Mouse (Mus musculus): ENCODE results near the gene Gm17606.
"Not testable (repeated sequence)": the region's sequence is repeated elsewhere in the genome, so short reads cannot be mapped to it uniquely, and the experiment has no call there.

Gene Gm17606

GRCm38 (mm10) chr14:54640946-54641304 lies at the start of gene Gm17606:
Gm17606 (plus strand) TSS chr14:54640952.
- DNase-seq (ENCODE audit: low read depth in 2 of 2, low spot score in 2 of 2), result no peak

GRCm38 (mm10) chr14:54591056-54591455 lies 49.7 kb upstream of the Gm17606 start:
- DNase-seq (ENCODE audit: low read depth in 2 of 2, low spot score in 2 of 2), result no peak

GRCm38 (mm10) chr14:54592319-54592934 lies 48.3 kb upstream of the Gm17606 start:
- no peak for DNase-seq (ENCODE audit: low read depth in 2 of 2, low spot score in 2 of 2)

- no peak for DNase-seq (ENCODE audit: low read depth in 2 of 2, low spot score in 2 of 2)
Measured at GRCm38 (mm10) chr14:54594055-54594454, 46.7 kb upstream of the Gm17606 start.

- DNase-seq (ENCODE audit: low read depth in 2 of 2, low spot score in 2 of 2), result no peak
Measured at GRCm38 (mm10) chr14:54594631-54595414, 45.9 kb upstream of the Gm17606 start.

- DNase-seq (ENCODE audit: low read depth in 2 of 2, low spot score in 2 of 2), result no peak
Measured at GRCm38 (mm10) chr14:54597084-54597483, 43.7 kb upstream of the Gm17606 start.

GRCm38 (mm10) chr14:54601601-54602000 lies 39.2 kb upstream of the Gm17606 start:
- no peak for DNase-seq (ENCODE audit: low read depth in 2 of 2, low spot score in 2 of 2)

GRCm38 (mm10) chr14:54602613-54603012 lies 38.1 kb upstream of the Gm17606 start:
- peak in 1 of 2 experiments; percentile 8 for DNase-seq (ENCODE audit: low read depth in 2 of 2, low spot score in 2 of 2)

GRCm38 (mm10) chr14:54603038-54603654 lies 37.6 kb upstream of the Gm17606 start:
- DNase-seq (ENCODE audit: low read depth in 2 of 2, low spot score in 2 of 2), result peak; percentile 90 to 92

GRCm38 (mm10) chr14:54603686-54604085 lies 37.1 kb upstream of the Gm17606 start:
- DNase-seq (ENCODE audit: low read depth in 2 of 2, low spot score in 2 of 2), result no peak

- DNase-seq (ENCODE audit: low read depth in 2 of 2, low spot score in 2 of 2), result peak; percentile 25 to 57
Measured at GRCm38 (mm10) chr14:54605752-54606321, 34.9 kb upstream of the Gm17606 start, which contains the start of gene 4931414P19Rik. 4931414P19Rik (minus strand) TSS chr14:54605993.

GRCm38 (mm10) chr14:54607226-54607625 lies 33.5 kb upstream of the Gm17606 start:
- DNase-seq (ENCODE audit: low read depth in 2 of 2, low spot score in 2 of 2), result no peak

- no peak for DNase-seq (ENCODE audit: low read depth in 2 of 2, low spot score in 2 of 2)
Measured at GRCm38 (mm10) chr14:54609245-54609644, 31.5 kb upstream of the Gm17606 start.

- DNase-seq (ENCODE audit: low read depth in 2 of 2, low spot score in 2 of 2), result peak in 1 of 2 experiments; percentile 32
Measured at GRCm38 (mm10) chr14:54609962-54610361, 30.8 kb upstream of the Gm17606 start.

- DNase-seq (ENCODE audit: low read depth in 2 of 2, low spot score in 2 of 2), result no peak
Measured at GRCm38 (mm10) chr14:54610648-54611047, 30.1 kb upstream of the Gm17606 start.

- not testable (repeated sequence) for DNase-seq (ENCODE audit: low read depth in 2 of 2, low spot score in 2 of 2)
Measured at GRCm38 (mm10) chr14:54614130-54614529, 26.6 kb upstream of the Gm17606 start.

- no peak for DNase-seq (ENCODE audit: low read depth in 2 of 2, low spot score in 2 of 2)
Measured at GRCm38 (mm10) chr14:54616226-54616825, 24.4 kb upstream of the Gm17606 start.

- no peak for DNase-seq (ENCODE audit: low read depth in 2 of 2, low spot score in 2 of 2)
Measured at GRCm38 (mm10) chr14:54617152-54617896, 23.4 kb upstream of the Gm17606 start.

- peak; percentile 78 to 81 for DNase-seq (ENCODE audit: low read depth in 2 of 2, low spot score in 2 of 2)
Measured at GRCm38 (mm10) chr14:54617897-54618365, 22.8 kb upstream of the Gm17606 start, which contains the start of gene Psmb5. Psmb5 (minus strand) TSS chr14:54618022.

GRCm38 (mm10) chr14:54621133-54621532 lies 19.6 kb upstream of the Gm17606 start, which contains the start of gene Psmb11:
Psmb11 (plus strand) TSS chr14:54621433.
- DNase-seq (ENCODE audit: low read depth in 2 of 2, low spot score in 2 of 2), result no peak

Measured in CD8-positive naive resting alpha-beta T cell, adult 2 months (primary cell).